Mouse (Mus musculus): ENCODE results near the gene Ccdc88c. TPM values are rescaled to one million over a fixed set of nuclear protein-coding genes. Genes with fewer than 3 reads are reported as not detected.

Ccdc88c gene
- total RNA-seq, 1 experiment from 2014 or later: 74.6 TPM

Other genes with a start within 250 kb of the Ccdc88c start
- gene Dglucy, start 250.0 kb downstream of the Ccdc88c start, total RNA-seq (2017): 13.3 and 14.6 TPM in 2 replicates
- gene Gpr68, start 120.9 kb downstream of the Ccdc88c start, total RNA-seq (2017): not detected in 2 replicates
- 192 and 228 TPM in 2 replicates for gene Ppp4r3a, start 54.6 kb upstream of the Ccdc88c start, total RNA-seq (2017)